Mouse (Mus musculus): ENCODE results near the gene Ttll7. TPM values are rescaled to one million over a fixed set of nuclear protein-coding genes. Genes with fewer than 3 reads are reported as not detected.

Ttll7 gene
- polyA plus RNA-seq, 1 experiment from 2014 or later = 4.4 TPM

- WGBS = 86% methylated on average over 7 of the region's 7 CpGs
- H3K4me2 ChIP-seq (ENCODE audit: low read depth, low read length) = no peak overlapping the region
- no peak for ATAC-seq (ENCODE audit: low read depth)
These were observed 2.8 kb upstream of the Ttll7 start for GRCm38 (mm10) chr3:146849360-146849759.

GRCm38 (mm10) chr3:146854473-146855087, 2.4 kb downstream of the Ttll7 start:
- Histone ChIP-seq H3K4me2 (ENCODE audit: low read depth, low read length) (no peak overlapping the region), H3K27me3 (ENCODE audit: control insufficient read depth, insufficient read depth, low read depth, low read length) (no peaks in the 10 kb centered on the region), H3K27ac (ENCODE audit: low read length) (no peak overlapping the region), H3K36me3 (ENCODE audit: control insufficient read depth, insufficient read depth, low read length) (no peaks in the 10 kb centered on the region), H3K9ac (ENCODE audit: low read length) (no peak overlapping the region), H3K4me3 (ENCODE audit: low read length) (no peak overlapping the region), H3K9me3 (ENCODE audit: control insufficient read depth, low read length) (no peaks in the 10 kb centered on the region), H3K4me1 (replicated peaks; ENCODE audit: control insufficient read depth, insufficient read depth, low read length) (peaks cover 2% of the 10 kb centered on the region; the same call in 1 of the 2 replicates)
- WGBS = 72% methylated on average over 7 of the region's 7 CpGs
- no peak for ATAC-seq (ENCODE audit: low read depth)

More at GRCm38 (mm10) chr3:146849360-146849759, 2.8 kb upstream of the Ttll7 start:
- no peak overlapping the region for H3K27ac ChIP-seq (ENCODE audit: low read length)
- H3K36me3 ChIP-seq (ENCODE audit: control insufficient read depth, insufficient read depth, low read length) = no peaks in the 10 kb centered on the region
- peaks cover 2% of the 10 kb centered on the region; the same call in 1 of the 2 replicates for H3K4me1 ChIP-seq (replicated peaks; ENCODE audit: control insufficient read depth, insufficient read depth, low read length)
- H3K9me3 ChIP-seq (ENCODE audit: control insufficient read depth, low read length) = no peaks in the 10 kb centered on the region
- H3K4me3 ChIP-seq (ENCODE audit: low read length) = no peak overlapping the region
- no peak overlapping the region for H3K9ac ChIP-seq (ENCODE audit: low read length)
- H3K27me3 ChIP-seq (ENCODE audit: control insufficient read depth, insufficient read depth, low read depth, low read length) = no peaks in the 10 kb centered on the region

- no peak for ATAC-seq (ENCODE audit: low read depth)
- Histone ChIP-seq H3K4me1 (replicated peaks; ENCODE audit: control insufficient read depth, insufficient read depth, low read length) (peaks cover 2% of the 10 kb centered on the region; the same call in 1 of the 2 replicates), H3K36me3 (ENCODE audit: control insufficient read depth, insufficient read depth, low read length) (no peaks in the 10 kb centered on the region), H3K27me3 (ENCODE audit: control insufficient read depth, insufficient read depth, low read depth, low read length) (no peaks in the 10 kb centered on the region), H3K4me3 (ENCODE audit: low read length) (no peak overlapping the region), H3K27ac (ENCODE audit: low read length) (no peak overlapping the region), H3K4me2 (ENCODE audit: low read depth, low read length) (no peak overlapping the region), H3K9me3 (ENCODE audit: control insufficient read depth, low read length) (no peaks in the 10 kb centered on the region), H3K9ac (ENCODE audit: low read length) (no peak overlapping the region)
- 87% methylated on average over 10 of the region's 10 CpGs for WGBS
These were observed 5.2 kb downstream of the Ttll7 start for GRCm38 (mm10) chr3:146857373-146857772.

- Histone ChIP-seq H3K4me1 (replicated peaks; ENCODE audit: control insufficient read depth, insufficient read depth, low read length) (no peaks in the 10 kb centered on the region), H3K36me3 (ENCODE audit: control insufficient read depth, insufficient read depth, low read length) (no peaks in the 10 kb centered on the region), H3K9ac (ENCODE audit: low read length) (no peak overlapping the region), H3K4me2 (ENCODE audit: low read depth, low read length) (no peak overlapping the region), H3K27ac (ENCODE audit: low read length) (no peak overlapping the region), H3K4me3 (ENCODE audit: low read length) (no peak overlapping the region), H3K27me3 (ENCODE audit: control insufficient read depth, insufficient read depth, low read depth, low read length) (no peaks in the 10 kb centered on the region), H3K9me3 (ENCODE audit: control insufficient read depth, low read length) (no peaks in the 10 kb centered on the region)
- ATAC-seq (ENCODE audit: low read depth) = no peak
- 72% methylated on average over 2 of the region's 2 CpGs for WGBS
These were observed 8.1 kb downstream of the Ttll7 start for GRCm38 (mm10) chr3:146860308-146860707.

- H3K9ac ChIP-seq (ENCODE audit: low read length) = no peak overlapping the region
- no peaks in the 10 kb centered on the region for H3K27me3 ChIP-seq (ENCODE audit: control insufficient read depth, insufficient read depth, low read depth, low read length)
- ATAC-seq (ENCODE audit: low read depth) = no peak
- H3K4me1 ChIP-seq (replicated peaks; ENCODE audit: control insufficient read depth, insufficient read depth, low read length) = no peaks in the 10 kb centered on the region
- no peak overlapping the region for H3K4me2 ChIP-seq (ENCODE audit: low read depth, low read length)
- no peak overlapping the region for H3K4me3 ChIP-seq (ENCODE audit: low read length)
- WGBS = 30% methylated on average over 4 of the region's 4 CpGs
- no peak overlapping the region for H3K27ac ChIP-seq (ENCODE audit: low read length)
- no peaks in the 10 kb centered on the region for H3K9me3 ChIP-seq (ENCODE audit: control insufficient read depth, low read length)
- H3K36me3 ChIP-seq (ENCODE audit: control insufficient read depth, insufficient read depth, low read length) = no peaks in the 10 kb centered on the region
These were observed 14.4 kb downstream of the Ttll7 start for GRCm38 (mm10) chr3:146866563-146866962.

- H3K4me3 ChIP-seq (ENCODE audit: low read length) = no peak overlapping the region
- WGBS = 84% methylated on average over 3 of the region's 3 CpGs
- H3K9me3 ChIP-seq (ENCODE audit: control insufficient read depth, low read length) = no peaks in the 10 kb centered on the region
- no peaks in the 10 kb centered on the region for H3K36me3 ChIP-seq (ENCODE audit: control insufficient read depth, insufficient read depth, low read length)
- no peak overlapping the region for H3K27ac ChIP-seq (ENCODE audit: low read length)
- peaks cover 9% of the 10 kb centered on the region for H3K4me1 ChIP-seq (replicated peaks; ENCODE audit: control insufficient read depth, insufficient read depth, low read length)
- no peak overlapping the region for H3K9ac ChIP-seq (ENCODE audit: low read length)
- no peak for ATAC-seq (ENCODE audit: low read depth)
- H3K4me2 ChIP-seq (ENCODE audit: low read depth, low read length) = no peak overlapping the region
- no peaks in the 10 kb centered on the region for H3K27me3 ChIP-seq (ENCODE audit: control insufficient read depth, insufficient read depth, low read depth, low read length)
These were observed 19.8 kb downstream of the Ttll7 start for GRCm38 (mm10) chr3:146871954-146872353.

GRCm38 (mm10) chr3:146875929-146876328, 23.8 kb downstream of the Ttll7 start:
- Histone ChIP-seq H3K27me3 (ENCODE audit: control insufficient read depth, insufficient read depth, low read depth, low read length) (no peaks in the 10 kb centered on the region), H3K27ac (ENCODE audit: low read length) (peak overlapping the region; percentile 47), H3K4me1 (replicated peaks; ENCODE audit: control insufficient read depth, insufficient read depth, low read length) (peaks cover 9% of the 10 kb centered on the region), H3K9ac (ENCODE audit: low read length) (no peak overlapping the region), H3K9me3 (ENCODE audit: control insufficient read depth, low read length) (peaks cover 2% of the 10 kb centered on the region; the same call in 1 of the 2 replicates), H3K4me3 (ENCODE audit: low read length) (no peak overlapping the region), H3K4me2 (ENCODE audit: low read depth, low read length) (peak overlapping the region; percentile 7; the same call in 1 of the 2 replicates), H3K36me3 (ENCODE audit: control insufficient read depth, insufficient read depth, low read length) (no peaks in the 10 kb centered on the region)
- peak; percentile 96 for ATAC-seq (ENCODE audit: low read depth)
- WGBS = 9% methylated on average over 2 of the region's 2 CpGs

- Histone ChIP-seq H3K9ac (ENCODE audit: low read length) (no peak overlapping the region), H3K4me3 (ENCODE audit: low read length) (no peak overlapping the region), H3K9me3 (ENCODE audit: control insufficient read depth, low read length) (no peaks in the 10 kb centered on the region), H3K4me1 (replicated peaks; ENCODE audit: control insufficient read depth, insufficient read depth, low read length) (no peaks in the 10 kb centered on the region), H3K27ac (ENCODE audit: low read length) (no peak overlapping the region), H3K4me2 (ENCODE audit: low read depth, low read length) (no peak overlapping the region), H3K27me3 (ENCODE audit: control insufficient read depth, insufficient read depth, low read depth, low read length) (no peaks in the 10 kb centered on the region), H3K36me3 (ENCODE audit: control insufficient read depth, insufficient read depth, low read length) (peaks cover 5% of the 10 kb centered on the region)
- no peak for ATAC-seq (ENCODE audit: low read depth)
- WGBS = 86% methylated on average over 13 of the region's 13 CpGs
These were observed 41.8 kb downstream of the Ttll7 start for GRCm38 (mm10) chr3:146893931-146894330.

GRCm38 (mm10) chr3:146896581-146896980, 44.4 kb downstream of the Ttll7 start:
- WGBS = 84% methylated on average over 8 of the region's 8 CpGs
- Histone ChIP-seq H3K4me1 (replicated peaks; ENCODE audit: control insufficient read depth, insufficient read depth, low read length) (no peaks in the 10 kb centered on the region), H3K27me3 (ENCODE audit: control insufficient read depth, insufficient read depth, low read depth, low read length) (no peaks in the 10 kb centered on the region), H3K27ac (ENCODE audit: low read length) (no peak overlapping the region), H3K4me3 (ENCODE audit: low read length) (no peak overlapping the region), H3K9me3 (ENCODE audit: control insufficient read depth, low read length) (no peaks in the 10 kb centered on the region), H3K4me2 (ENCODE audit: low read depth, low read length) (no peak overlapping the region), H3K9ac (ENCODE audit: low read length) (no peak overlapping the region), H3K36me3 (ENCODE audit: control insufficient read depth, insufficient read depth, low read length) (peaks cover 5% of the 10 kb centered on the region)
- no peak for ATAC-seq (ENCODE audit: low read depth)

Measured in lung, embryonic 16.5 days (tissue).